Mouse (Mus musculus) olfactory bulb, adult 2 months (tissue): ENCODE measurements around the gene Galt.

Source experiments
- CTCF ChIP-seq: fragments of 200-500 bp; IDR thresholded peaks from 2 replicates; pipeline ENCODE4 v1.5.1; 2012; ENCODE audit warnings: low read depth, mild to moderate bottlenecking, low read length, moderate library complexity; ENCODE audit not compliant: insufficient read depth
- POLR2A ChIP-seq: fragments of 200-500 bp; IDR thresholded peaks from 2 replicates; pipeline ENCODE4 v1.6.1; 2012; ENCODE audit warnings: mild to moderate bottlenecking, low read depth, low read length, moderate library complexity; ENCODE audit not compliant: insufficient read depth

DNA sequence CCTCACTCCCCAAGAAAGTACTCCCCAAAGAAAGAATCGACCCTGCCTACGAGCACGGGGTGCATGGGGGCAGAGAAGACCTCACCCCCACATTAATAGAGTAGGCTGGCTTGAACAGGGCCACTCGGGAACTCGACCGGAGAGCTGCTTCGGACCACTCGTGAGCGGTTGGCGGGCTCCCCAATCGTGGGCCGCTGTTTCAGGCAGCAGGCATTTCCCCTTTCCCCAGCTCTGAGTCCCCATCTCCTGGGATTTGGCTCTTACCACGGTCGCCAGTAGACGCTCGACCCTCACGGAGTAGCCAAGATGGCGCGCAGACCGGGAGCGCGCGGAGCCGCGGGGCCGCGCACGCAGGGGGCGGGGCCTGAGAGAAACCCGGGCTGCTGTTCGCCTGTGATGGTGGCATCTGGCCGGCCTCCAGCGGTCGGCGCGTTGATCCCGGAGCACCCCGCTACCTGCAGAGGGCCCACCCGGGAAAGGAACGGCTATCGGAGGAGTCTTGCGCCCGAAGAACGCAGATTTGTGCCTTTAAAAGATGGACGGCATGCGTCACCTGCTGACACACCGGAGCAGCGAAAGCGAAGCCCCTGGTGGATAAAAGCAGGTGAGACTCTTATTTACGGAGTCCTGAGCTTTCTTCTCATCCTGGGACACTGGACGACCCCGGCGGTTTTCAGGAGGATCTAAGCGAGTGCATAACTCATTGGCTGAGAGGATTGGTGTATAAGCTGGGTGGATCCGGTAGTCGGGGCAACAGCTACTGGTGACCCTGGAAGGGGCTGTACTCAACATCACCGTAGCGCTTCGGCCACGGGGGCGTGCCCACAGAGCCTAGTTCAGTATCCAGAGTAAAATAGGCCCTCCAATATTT is 41.6 kb upstream of the Galt start, which contains the start of gene Rpp25l:
- TF ChIP-seq CTCF (peak; percentile 19; the same call in 1 of the 2 replicates), POLR2A (peak; percentile 91)
